Mouse (Mus musculus) bone marrow macrophage, adult 2 months (primary cell): Measurements from ENCODE around the gene Slc16a8.

ENCODE experiments used
- CTCF ChIP-seq: IDR thresholded peaks from 2 replicates; pipeline ENCODE4 v1.5.1; 2012; ENCODE audit warnings: low read depth, mild to moderate bottlenecking, low read length, moderate library complexity
- POLR2A ChIP-seq: IDR thresholded peaks from 2 replicates; pipeline ENCODE4 v1.6.1; 2012; ENCODE audit warnings: mild to moderate bottlenecking, low read depth, low read length, borderline replicate concordance

DNA sequence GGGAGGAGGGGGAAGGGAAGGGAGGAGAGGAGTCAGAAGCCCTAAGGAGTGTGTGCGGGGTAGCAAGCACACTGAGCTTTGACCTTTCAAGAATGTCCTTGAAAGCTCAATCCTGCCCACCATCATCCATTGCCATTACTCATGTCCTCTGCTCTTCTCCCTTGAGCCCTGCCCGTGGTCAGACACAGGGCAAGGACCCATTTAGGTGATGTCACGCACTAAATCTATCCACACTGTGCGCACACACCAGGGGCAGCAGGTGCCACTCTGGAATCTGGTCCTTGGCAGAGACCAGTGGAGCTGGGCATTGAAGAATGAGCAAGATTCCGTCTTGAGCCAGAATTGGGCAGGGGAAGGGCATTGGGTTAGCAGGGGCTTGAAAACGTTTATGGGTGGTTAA is 46.4 kb downstream of the Slc16a8 start:
- TF ChIP-seq POLR2A = no peak
- TF ChIP-seq CTCF = no peak
